Mouse (Mus musculus) liver, embryonic 14.5 days (tissue): ENCODE results near the gene Tas1r1.

ENCODE experiments used
- CTCF ChIP-seq: IDR thresholded peaks from 2 replicates; pipeline ENCODE4 v1.5.1; 2016; ENCODE audit warnings: antibody characterized with exemption, low read depth, control low read depth
- EP300 ChIP-seq: IDR thresholded peaks from 2 replicates; pipeline ENCODE4 v1.6.1; 2016; ENCODE audit warnings: antibody characterized with exemption, low read depth

GRCm38 (mm10) chr4:151981363-151981762 is 57.0 kb downstream of the Tas1r1 start:
- TF ChIP-seq CTCF: peak; percentile 100
- TF ChIP-seq EP300: no peak
